Mouse (Mus musculus): Measurements from ENCODE around the gene Sema5a.

GRCm38 (mm10) chr15:32432927-32433832 is 188.6 kb downstream of the Sema5a start:
- TF ChIP-seq CTCF (IDR thresholded peaks at IDR 0.05; ENCODE audit: control insufficient read depth, insufficient read depth, low read length) (no peak), POLR2A (IDR thresholded peaks at IDR 0.05; ENCODE audit: borderline replicate concordance, control insufficient read depth, low read depth, low read length) (no peak)
